In genomic region chr4:141793282-141794151, GRCm38 (mm10) we compare ENCODE assay signal across 8 mouse cellular contexts. TPM values are rescaled to one million over a fixed set of nuclear protein-coding genes. Genes with fewer than 3 reads are reported as not detected.
DNase-seq lines count a peak whose midpoint lies in the region; ATAC-seq and TF ChIP-seq lines count a peak whose summit lies in the region.

Gene Casp9, plus strand, starts transcription at chr4:141793612.

- peak; percentile 74 for ATAC-seq in frontal cortex, adult (ENCODE audit: low TSS enrichment)
- peak; percentile 85 for ATAC-seq in lung, postnatal 0 days

- H3K4me3 ChIP-seq in hindbrain, embryonic 10.5 days: peak within 1 kb of the TSS; percentile 78
- peak within 1 kb of the TSS; percentile 58 for H3K4me3 ChIP-seq in lung, postnatal 0 days (ENCODE audit: low read depth, low read length)

- TF ChIP-seq CTCF in lung, postnatal 0 days (IDR thresholded peaks at IDR 0.05): peak; percentile 2; the same call in 1 of the 2 replicates

- H3K36me3 ChIP-seq in hindbrain, embryonic 10.5 days: peaks cover 25% of the 10 kb centered on the region
- H3K36me3 ChIP-seq in lung, postnatal 0 days (ENCODE audit: insufficient read depth, low read length): peaks cover 5% of the 10 kb centered on the region; the same call in 1 of the 2 replicates

- H3K27me3 ChIP-seq in hindbrain, embryonic 10.5 days (ENCODE audit: insufficient read depth, poor library complexity, severe bottlenecking): no peaks in the 10 kb centered on the region
- H3K27me3 ChIP-seq in lung, postnatal 0 days (replicated peaks; ENCODE audit: insufficient read depth, low read length): no peaks in the 10 kb centered on the region

- peak within 1 kb of the TSS; percentile 93 for H3K27ac ChIP-seq in hindbrain, embryonic 10.5 days
- peak within 1 kb of the TSS; percentile 89 for H3K27ac ChIP-seq in lung, postnatal 0 days (ENCODE audit: low read length)

- peaks cover 38% of the 10 kb centered on the region for H3K4me1 ChIP-seq in hindbrain, embryonic 10.5 days (replicated peaks)
- H3K4me1 ChIP-seq in lung, postnatal 0 days (ENCODE audit: insufficient read depth, low read depth, low read length): peaks cover 3% of the 10 kb centered on the region; the same call in 1 of the 2 replicates

- H3K9me3 ChIP-seq in hindbrain, embryonic 10.5 days: no peaks in the 10 kb centered on the region
- no peaks in the 10 kb centered on the region for H3K9me3 ChIP-seq in lung, postnatal 0 days (ENCODE audit: low read length)

- WGBS in hindbrain, embryonic 10.5 days: under 1% methylated on average over 80 of the region's 80 CpGs
- 2% methylated on average over 61 of the region's 80 CpGs for WGBS in lung, postnatal 0 days

- H3K4me2 ChIP-seq in lung, postnatal 0 days (replicated peaks; ENCODE audit: low read depth, low read length): peak within 1 kb of the TSS; percentile 58

- no peak for TF ChIP-seq EP300 in lung, postnatal 0 days (IDR thresholded peaks at IDR 0.05)

- peak within 1 kb of the TSS; percentile 43 for H3K9ac ChIP-seq in lung, postnatal 0 days (replicated peaks; ENCODE audit: low read depth)

- peak; percentile 94 for DNase-seq in MEL-GATA-1-ER (ENCODE audit: extremely low read depth, low read depth)
- peak; percentile 97 for DNase-seq in cerebellum, adult 8-10 months
- DNase-seq in hindbrain, embryonic 10.5 days (ENCODE audit: low spot score): peak; percentile 98
- DNase-seq in layer of hippocampus, adult 9-11 months: peak; percentile 97
- DNase-seq in lung, postnatal 0 days (ENCODE audit: low spot score): peak; percentile 98
- peak; percentile 99 for DNase-seq in ovary, postnatal 14 days (ENCODE audit: low spot score)
- DNase-seq in thymus, postnatal 14 days: peak; percentile 98

RNA-seq across cellular contexts. Expression of gene Casp9, which starts in this region (rescaled TPM):
- polyA plus RNA-seq in hindbrain, embryonic 10.5 days (2016; fragmentation: Nextera tagmentation; extraction: Ambion mirVana): 25.5 and 27.0 TPM in 2 replicates
- 19.2 and 20.2 TPM in 2 replicates for polyA plus RNA-seq in lung, postnatal 0 days (2015; fragmentation: Nextera tagmentation; extraction: Ambion mirVana)

Comparison
In these comparisons a context has a peak if more than half of its experiments do, and no peak if none do; other contexts are left out.
1. Peak in every context shown above with its lines: DNase-seq, ATAC-seq, H3K4me3 ChIP-seq and H3K27ac ChIP-seq.